Mouse (Mus musculus) gastrocnemius, adult 8-10 months (tissue): ENCODE results near the gene Prc1. TPM values are rescaled to one million over a fixed set of nuclear protein-coding genes. Genes with fewer than 3 reads are reported as not detected.

Experiments used
- DNase-seq, 2 experiments: peaks; one replicate each; pipeline ENCODE4 v3.0.0; 2022; ENCODE audit warnings: low spot score in 2 of 2
- total RNA-seq, 4 experiments: library from RNA; stranded (reverse); gene quantifications; 2 replicates each; pipeline ENCODE4 v1.2.4; 2022

The Prc1 gene
- total RNA-seq, 4 experiments from 2014 or later: 0.17 TPM; not detected in 3

- DNase-seq: no peak
Observed at GRCm38 (mm10) chr7:80331433-80331832, 37.2 kb downstream of the Prc1 start.

DNA sequence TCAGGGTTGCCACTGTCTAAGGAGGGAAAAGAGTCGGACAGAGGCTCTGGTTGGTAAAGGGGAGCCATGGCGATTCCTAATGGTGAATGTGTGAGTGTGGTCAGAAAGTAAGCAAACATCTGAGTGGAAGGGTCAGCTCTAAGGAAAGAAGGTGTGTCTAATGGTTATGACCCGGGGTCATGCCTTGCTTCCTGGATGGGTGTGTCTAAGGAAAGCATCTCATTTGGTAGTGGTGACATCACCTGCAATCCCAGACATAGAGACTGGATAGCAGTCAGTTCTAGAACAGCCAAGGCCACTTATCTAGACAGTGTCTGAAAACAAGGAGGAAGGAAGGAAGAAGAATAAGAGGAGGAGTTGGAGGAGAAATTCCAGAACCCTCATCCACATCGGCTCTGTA, 40.6 kb downstream of the Prc1 start:
- DNase-seq: no peak

- DNase-seq: no peak
Observed at GRCm38 (mm10) chr7:80336932-80337331, 42.7 kb downstream of the Prc1 start.

DNA sequence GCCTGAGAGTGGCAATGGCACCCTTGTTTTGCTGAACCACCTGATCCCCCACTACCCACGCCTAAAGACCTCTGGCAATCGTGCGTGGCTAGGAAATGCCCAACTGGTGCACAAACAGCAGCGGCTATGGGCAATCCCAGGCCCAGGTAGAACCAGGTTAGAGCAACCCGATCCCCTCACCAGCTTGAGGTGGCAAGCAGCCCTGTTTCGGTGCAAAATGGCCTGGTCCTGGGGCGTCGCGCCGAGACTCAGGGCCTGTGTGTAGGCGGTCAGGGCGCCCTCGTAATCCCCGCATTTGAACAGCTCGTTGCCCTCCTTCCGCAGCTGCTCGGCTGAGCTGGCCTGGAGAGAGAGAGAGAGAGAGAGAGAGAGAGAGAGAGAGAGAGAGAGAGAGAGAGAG, 45.1 kb downstream of the Prc1 start:
- DNase-seq: peak in 1 of 2 experiments; percentile 40

DNA sequence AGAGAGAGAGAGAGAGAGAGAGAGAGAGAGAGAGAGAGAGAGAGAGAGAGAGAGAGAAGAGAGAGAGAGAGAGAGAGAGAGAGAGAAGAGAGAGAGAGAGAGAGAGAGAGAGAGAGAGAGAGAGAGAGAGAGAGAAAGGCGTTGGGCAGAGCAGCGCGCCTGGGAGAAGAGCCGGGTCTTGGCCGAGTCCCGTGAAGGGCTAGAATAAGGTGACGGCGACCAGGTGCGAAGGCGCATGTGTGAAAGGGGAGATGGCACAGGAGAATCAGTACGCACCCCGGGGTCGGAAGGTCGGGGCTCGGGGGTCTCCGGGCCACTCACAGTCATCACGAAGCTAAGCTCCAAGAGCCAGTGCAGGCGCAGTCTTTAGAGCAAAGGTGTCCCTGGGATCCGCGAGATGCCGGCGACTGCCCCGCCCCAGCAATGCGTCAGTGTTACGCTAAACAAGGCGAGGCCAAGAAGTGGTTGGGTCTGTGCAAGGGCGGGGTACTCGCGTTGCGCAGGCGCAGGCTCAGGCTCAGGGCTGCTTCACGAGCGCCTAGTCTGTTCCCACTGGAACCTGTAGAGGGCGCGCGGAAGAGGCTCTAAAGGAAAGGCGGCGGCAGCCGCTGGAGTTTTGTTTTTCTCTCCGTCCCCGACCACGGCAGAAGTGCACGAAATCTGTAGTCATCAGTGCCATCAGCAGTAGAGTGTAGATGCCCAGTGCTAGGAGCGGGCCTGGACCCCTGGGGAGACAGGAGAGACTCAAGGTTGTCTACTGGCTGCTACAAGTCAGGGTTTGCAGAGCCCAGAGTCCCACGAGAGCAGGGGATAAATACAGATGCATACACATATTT, 45.8 kb downstream of the Prc1 start:
- peak; percentile 95 to 97 for DNase-seq

GRCm38 (mm10) chr7:80340793-80341192, 46.5 kb downstream of the Prc1 start, which contains the start of gene Unc45a:
Gene Unc45a (minus strand): TSS chr7:80341005.
- peak; percentile 63 to 65 for DNase-seq

GRCm38 (mm10) chr7:80341793-80342192, 47.5 kb downstream of the Prc1 start:
- no peak for DNase-seq

DNA sequence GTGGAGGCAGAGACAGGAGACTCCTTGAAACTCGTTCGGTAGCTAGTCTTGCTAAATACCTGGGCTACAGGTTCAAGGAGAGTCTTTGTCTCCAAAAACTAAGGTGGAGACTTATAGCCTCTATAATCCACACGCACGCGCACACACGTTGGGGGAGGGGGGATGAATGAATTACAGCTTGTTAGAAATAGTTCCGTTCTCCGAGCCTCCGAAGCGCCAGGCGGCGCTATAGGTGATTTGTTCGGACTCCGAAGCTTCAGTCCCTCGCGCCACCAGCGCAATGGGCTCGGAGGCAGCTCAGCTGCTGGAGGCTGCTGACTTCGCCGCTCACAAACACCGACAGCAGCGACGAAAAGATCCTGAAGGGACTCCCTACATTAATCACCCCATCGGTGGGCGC, 48.6 kb downstream of the Prc1 start, which contains the start of gene Hddc3:
Hddc3 (plus strand) TSS at position 247 of the 400 bp plus-strand sequence.
- peak; percentile 82 to 91 for DNase-seq

- DNase-seq: no peak
Observed at GRCm38 (mm10) chr7:80343270-80344018, 49.2 kb downstream of the Prc1 start.

DNA sequence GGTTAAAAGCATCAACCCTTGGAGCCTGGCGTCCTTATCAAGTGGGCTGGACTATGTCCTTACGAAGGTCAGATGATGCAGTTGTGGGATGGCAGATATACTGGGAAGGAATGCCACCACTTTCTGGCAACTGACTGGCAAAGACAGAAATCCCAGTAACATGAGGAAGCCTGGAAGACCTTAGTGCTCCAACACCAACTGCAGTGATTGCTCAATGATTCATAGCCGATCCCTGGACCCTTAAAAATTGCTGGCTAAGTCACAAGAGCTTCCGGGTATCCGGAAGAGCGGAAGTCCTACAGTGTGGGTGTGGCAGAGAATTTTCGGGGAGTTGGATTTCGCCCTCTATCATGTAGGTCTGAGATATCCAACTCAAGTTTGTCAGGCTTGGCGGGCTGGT, 51.9 kb downstream of the Prc1 start:
- no peak for DNase-seq

DNA sequence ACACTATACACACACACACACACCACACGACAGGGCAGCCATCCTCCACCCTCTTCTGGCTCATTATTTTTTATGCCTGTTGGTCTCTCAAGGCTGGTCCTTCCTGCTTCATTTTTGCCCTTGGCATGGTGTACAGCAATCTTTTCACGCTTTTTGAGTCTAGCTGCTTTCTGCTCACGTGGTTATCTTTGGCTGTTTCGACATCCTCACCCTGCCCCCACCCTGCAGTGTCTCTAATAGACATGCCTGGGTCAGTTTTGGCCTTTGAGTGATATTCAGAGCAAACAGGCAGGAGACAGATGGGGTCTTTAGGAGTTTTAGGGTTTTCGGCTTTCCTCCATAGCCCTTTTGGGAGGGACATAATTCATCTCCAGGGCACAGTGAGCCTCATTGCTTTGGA, 52.6 kb downstream of the Prc1 start:
- no peak for DNase-seq

DNA sequence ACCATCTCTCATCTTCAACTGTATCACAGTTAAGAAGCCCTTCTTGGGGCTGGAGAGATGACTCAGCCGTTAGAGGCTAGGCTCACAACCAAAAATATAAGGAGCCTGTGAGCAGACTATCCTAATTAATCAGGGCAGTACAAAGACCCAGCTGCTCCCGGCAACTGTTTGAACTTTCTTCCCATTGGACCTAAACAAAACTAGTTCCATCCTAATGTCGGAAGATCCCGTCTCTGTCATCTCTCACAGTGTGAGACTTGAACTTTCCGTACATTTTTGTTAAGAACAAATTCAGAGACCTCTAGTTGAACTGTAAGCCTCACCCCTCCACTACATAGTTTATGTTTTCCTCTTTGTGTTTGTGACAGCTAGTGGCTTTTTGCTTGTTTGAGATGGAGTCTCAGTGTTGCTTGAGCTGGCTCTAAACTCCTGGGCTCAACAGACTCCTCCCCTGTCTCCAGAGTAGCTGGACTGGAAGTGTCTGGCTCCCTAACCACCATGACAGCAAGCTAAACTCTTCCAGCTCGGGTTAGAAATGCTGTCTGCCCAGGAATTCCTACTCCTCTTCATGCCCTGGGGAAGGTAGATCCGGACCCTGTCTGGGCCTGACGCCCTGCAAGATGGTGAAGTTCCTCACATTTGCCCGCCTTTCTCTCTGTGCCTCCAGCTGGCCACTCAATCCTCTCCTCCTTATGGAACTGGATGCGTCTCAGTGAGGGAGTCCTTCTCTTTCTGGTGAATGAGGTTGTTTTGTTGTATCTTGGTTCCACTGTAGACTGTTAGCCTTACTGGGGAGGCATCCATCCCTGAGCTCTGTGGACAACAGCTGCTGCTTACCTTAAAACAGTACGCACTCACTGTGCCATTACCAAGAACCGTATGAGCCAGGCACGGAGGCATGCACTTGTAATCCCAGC, 53.7 kb downstream of the Prc1 start:
- DNase-seq: no peak

- no peak for DNase-seq
Observed at GRCm38 (mm10) chr7:80350808-80351207, 56.6 kb downstream of the Prc1 start.

DNA sequence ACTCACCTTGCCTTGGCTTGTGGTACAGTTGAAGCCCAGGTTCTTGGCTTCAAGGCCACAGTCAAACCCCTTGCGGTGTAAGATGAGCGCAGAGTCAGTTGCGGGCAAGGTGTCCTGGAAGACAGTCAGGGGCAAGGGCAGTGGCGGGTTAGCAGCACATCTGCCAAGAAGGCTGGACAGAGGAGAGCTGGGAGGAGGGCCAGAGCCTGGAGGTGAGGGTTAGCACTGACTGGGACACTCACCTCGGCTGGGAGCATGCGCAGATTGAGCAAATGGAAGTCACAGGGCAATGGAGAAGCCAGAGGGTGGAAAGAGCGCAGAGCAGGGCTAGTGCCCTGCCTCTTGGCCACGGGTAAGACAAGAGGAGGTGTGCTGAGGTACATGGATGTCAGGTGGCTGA, 58.7 kb downstream of the Prc1 start:
- peak; percentile 61 to 76 for DNase-seq

- no peak for DNase-seq
Observed at GRCm38 (mm10) chr7:80356351-80356750, 62.1 kb downstream of the Prc1 start.

GRCm38 (mm10) chr7:80357156-80357555, 62.9 kb downstream of the Prc1 start:
- DNase-seq: no peak

GRCm38 (mm10) chr7:80358039-80358438, 63.8 kb downstream of the Prc1 start:
- DNase-seq: no peak

DNA sequence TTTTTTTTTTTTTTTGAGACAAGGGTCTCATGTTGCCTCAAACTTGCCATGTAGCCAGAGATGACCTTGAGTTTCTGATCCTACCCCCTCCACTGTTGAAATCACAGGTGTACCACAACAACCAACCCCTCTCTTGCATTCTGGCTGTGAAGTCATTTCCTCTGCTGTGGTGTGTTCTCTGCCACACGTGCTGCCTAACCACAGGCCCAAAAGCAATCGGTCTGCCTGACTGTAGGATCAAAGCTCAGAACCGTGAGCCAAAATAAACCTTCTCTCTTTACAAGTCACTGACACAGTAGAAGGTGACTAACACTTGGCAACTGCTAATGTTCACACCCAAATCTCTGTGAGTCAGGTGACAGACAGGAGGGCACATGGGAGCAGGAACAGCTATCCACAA, 66.2 kb downstream of the Prc1 start:
- DNase-seq: no peak

DNA sequence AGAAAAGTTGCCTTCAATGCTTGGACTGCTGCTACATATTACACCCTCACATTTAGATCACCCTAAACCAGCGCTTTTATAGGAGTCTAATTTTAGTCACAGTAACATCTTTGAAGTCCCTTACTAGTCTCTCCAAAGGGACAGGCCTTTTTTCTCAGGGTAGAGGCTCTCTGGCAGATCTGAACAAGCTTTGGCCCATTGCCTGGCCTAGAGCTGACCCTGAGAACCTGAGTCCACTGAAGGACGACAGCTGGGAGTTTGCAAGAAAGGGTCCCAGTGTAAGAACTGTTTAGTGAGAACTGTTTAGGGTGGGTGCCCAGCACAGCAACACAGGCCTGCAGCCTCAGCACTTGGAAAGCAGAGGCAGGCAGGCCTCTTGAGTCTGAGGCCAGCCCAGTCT, 71.5 kb downstream of the Prc1 start:
- DNase-seq: peak; percentile 37 to 45
